Mouse (Mus musculus) spleen, embryonic (tissue): ENCODE results near the gene Ubxn11.

Source experiments
- CTCF ChIA-PET: fragments of 350-600 bp; sonication (Branson Sonifier 250); formaldehyde crosslinking; loops from one replicate; lab custom pipeline; 2022; lab: Charles Lee

Gene Ubxn11

GRCm38 (mm10) chr4:134116501-134116900 is 14.1 kb downstream of the Ubxn11 start:
- CTCF ChIA-PET, result interaction anchor here (1.3 to 2.1 kb wide), 3 partner anchors 17 to 22 kb away, joined by 5 to 8 read pairs (median 7); partner anchors contain the start of gene Cd52

DNA sequence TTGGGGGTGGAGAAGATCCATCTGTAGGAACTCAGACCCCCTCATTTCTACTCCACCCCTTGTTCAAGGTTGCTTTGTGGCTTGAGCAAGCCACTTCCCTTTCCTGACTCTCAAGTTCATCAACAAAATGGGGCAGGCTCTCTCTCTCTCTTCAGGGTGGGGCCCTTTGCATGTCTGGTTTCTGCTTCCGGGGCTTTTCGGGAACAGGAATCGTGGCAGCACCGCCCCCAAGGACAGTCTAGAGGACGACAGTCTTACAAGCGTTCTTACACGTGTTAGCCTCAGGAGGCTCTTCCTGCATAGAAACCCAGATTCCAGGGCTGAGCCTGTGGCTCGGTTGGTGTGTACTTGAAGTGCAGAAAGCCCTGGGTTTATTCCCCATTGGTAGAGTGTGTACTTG is 14.6 kb downstream of the Ubxn11 start:
- CTCF ChIA-PET, result interaction anchor here (1.3 to 2.1 kb wide), 3 partner anchors 17 to 22 kb away, joined by 5 to 8 read pairs (median 7); partner anchors contain the start of gene Cd52

- CTCF ChIA-PET, result interaction anchor here (2.1 kb wide), 1 partner anchor 19 kb away, joined by 8 read pairs; no protein-coding TSS in a partner anchor
These were observed 15.9 kb downstream of the Ubxn11 start for GRCm38 (mm10) chr4:134118126-134118800.

DNA sequence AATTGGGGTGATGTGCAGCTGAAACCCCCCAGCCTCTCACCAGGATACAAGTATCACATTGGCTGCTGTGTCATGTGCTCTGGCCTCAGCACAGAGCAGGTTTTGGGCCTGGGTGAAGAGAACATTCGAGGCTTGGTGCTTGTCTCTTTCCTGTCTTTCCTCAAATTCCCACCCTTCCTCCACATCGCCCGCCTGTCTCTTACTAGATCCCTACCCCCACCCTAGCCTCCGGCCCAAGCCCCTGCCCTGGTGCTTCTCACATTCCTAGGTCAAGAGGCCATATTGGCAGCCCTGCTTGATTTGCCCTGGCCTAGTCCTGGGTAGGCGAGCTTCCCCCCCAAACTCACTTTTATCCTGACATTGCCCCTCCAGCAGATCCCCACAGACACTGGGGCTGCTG is 16.7 kb downstream of the Ubxn11 start:
- CTCF ChIA-PET, result no interaction called here

DNA sequence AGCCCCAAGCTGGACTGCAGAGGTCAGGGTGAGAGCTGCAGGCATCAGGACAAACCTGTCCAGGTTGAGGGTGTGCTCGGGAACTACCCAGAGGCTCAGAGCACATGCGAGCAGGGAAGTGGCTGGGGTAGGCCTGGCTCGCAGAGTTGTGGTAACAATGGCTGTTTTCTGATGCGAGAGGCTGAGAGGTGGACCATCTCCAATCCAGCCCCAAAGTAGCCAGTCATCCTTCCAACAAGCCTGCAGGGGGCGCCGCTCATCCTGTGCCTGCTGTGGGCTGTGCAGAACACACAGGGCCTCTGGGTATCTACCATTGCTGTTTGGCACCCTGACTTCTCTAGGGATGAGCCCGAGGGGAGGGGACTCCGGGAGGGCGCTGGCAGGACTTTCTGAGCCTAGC is 17.3 kb downstream of the Ubxn11 start:
- CTCF ChIA-PET, result interaction anchor here (1.2 kb wide), 1 partner anchor 22 kb away, joined by 5 read pairs; no protein-coding TSS in a partner anchor

DNA sequence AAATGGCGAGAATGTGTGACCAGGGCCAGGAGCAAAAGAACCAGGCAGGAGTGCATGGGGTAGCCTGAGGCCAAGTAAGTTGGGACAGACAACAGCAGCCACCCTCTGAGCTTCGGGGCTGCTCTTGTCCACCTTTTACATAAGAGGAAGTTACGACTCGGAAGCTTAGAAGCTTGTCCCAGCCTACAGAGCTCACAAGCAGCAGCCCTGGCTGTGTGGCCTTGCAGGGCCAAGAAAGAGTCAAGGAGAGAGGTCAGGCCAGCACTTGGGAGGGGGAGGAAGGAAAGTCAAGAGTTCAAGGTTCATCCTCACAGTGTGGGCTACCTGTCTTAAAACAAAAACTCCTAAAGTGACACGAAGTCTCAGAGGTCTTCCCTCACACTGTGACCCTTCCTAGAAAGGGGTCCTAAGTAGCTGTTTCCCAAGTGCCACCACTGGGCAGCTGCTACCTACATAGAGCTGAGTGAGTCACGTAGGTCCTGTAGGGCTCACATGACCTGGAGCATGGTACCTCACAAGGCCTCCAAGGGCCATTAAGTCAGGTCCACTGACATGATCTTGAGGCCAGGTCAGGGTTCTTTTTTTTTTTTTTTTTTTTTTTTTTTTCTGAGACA is 17.9 kb downstream of the Ubxn11 start:
- CTCF ChIA-PET, result interaction anchor here (0.6 to 1.2 kb wide), 3 partner anchors 23 to 60 kb away, joined by 3 to 6 read pairs (median 5); no protein-coding TSS in a partner anchor

GRCm38 (mm10) chr4:134120916-134121315 is 18.5 kb downstream of the Ubxn11 start:
- CTCF ChIA-PET, result interaction anchor here (0.6 to 1.8 kb wide), 5 partner anchors 20 to 60 kb away, joined by 3 to 7 read pairs (median 6); no protein-coding TSS in a partner anchor

DNA sequence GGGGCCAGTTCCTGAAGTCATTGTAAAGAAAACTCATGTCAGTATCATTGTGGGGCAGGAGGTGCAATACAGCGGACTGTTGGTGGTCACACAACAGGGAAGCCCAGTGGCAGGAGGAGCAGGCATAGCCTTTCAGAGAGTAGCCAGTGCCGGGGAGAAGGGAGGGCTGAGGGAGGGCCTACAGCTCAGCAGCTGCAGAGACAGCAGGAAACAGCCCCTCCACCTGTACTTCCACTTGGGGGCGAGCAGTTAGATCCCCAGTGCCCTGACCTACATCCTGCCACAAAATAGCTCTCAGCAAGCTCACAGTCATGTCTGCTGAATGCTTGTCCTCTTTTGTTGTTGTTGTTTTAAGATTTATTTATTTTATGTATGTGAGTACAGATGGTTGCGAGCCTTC is 19.2 kb downstream of the Ubxn11 start:
- CTCF ChIA-PET, result interaction anchor here (0.6 to 1.8 kb wide), 3 partner anchors 21 to 31 kb away, joined by 6 to 7 read pairs (median 6); no protein-coding TSS in a partner anchor

DNA sequence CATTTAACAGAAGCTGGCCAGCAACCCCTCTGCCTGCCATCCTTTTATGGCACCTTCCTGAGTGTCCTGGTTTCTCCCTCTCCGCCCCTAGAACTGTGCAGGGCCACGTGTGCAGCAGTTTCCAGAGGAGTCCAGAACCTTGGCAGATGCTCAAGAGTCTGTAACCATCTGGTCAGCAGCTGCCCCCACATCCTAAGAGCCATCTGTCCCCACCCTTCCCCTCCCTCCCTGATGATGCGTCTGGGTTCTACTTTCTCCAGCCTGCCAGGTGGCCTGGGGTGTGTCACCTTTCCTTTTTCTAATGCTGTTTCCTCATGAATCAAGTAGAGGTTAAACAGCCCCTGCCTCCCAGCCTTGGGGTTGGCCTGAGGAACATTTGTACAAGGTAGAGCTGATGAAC is 19.9 kb downstream of the Ubxn11 start:
- CTCF ChIA-PET, result interaction anchor here (0.6 to 1.8 kb wide), 4 partner anchors 30 to 87 kb away, joined by 3 to 7 read pairs (median 4); no protein-coding TSS in a partner anchor

DNA sequence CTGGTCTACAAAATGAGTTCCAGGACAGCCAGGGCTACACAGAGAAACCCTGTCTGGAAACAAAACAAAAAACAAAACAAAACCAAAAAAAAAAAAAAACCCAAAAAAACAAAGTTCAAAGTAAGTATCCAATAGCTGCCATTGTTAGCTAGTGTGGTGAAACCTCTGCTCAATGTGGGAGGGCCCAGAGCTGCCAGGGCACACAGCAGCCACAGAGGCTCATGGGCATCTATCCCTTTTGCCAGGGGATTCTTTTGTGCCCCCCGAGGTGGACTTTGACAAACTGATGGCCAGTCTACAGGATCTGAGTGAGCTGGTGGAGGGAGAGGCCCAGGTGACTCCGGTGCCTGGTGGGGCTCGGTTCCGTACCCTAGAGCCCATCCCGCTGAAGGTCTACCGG is 20.8 kb downstream of the Ubxn11 start:
- CTCF ChIA-PET, result interaction anchor here (0.5 to 2.6 kb wide), 10 partner anchors 8 to 310 kb away, joined by 3 to 19 read pairs (median 4); partner anchors contain the start of gene Cd52

- CTCF ChIA-PET, result interaction anchor here (0.5 to 2.6 kb wide), 13 partner anchors 7 to 311 kb away, joined by 3 to 19 read pairs (median 4); partner anchors contain the start of gene Cd52
These were observed 21.5 kb downstream of the Ubxn11 start for GRCm38 (mm10) chr4:134123680-134124551.

DNA sequence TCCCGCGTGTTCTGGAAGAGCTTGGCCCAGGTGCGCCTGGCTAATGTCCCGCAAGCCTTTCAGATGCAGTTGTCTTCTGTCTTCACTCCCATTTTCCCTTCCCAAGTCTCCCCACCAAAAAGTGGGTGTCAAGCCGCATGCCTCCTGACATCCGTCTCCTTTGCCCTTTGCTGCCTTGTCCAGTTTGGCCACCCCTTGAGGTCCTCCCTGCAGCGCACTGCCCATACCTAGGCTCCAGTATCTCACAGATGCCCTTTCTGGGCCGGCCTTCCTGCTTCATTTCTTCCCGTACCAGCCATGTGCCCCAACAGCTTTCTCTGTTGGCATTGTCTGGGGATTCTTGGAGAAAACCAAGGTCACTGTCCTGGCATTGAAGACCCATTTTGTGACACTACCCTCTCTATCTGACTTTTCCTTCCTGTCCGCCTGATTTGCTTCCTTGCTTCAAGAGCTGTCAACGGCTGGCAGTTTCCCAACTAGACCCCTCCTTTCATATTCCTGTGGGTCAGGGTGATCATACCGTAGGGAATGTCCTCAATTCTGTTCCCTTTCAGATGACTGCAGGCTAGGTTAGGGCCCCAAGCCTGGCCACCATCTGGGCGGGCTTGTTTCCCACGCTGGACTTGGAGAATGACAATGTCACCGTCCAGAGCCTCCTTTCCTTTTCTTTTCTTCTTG is 23.2 kb downstream of the Ubxn11 start:
- CTCF ChIA-PET, result interaction anchor here (0.6 to 2.6 kb wide), 4 partner anchors 34 to 368 kb away, joined by 3 to 19 read pairs (median 10); no protein-coding TSS in a partner anchor

DNA sequence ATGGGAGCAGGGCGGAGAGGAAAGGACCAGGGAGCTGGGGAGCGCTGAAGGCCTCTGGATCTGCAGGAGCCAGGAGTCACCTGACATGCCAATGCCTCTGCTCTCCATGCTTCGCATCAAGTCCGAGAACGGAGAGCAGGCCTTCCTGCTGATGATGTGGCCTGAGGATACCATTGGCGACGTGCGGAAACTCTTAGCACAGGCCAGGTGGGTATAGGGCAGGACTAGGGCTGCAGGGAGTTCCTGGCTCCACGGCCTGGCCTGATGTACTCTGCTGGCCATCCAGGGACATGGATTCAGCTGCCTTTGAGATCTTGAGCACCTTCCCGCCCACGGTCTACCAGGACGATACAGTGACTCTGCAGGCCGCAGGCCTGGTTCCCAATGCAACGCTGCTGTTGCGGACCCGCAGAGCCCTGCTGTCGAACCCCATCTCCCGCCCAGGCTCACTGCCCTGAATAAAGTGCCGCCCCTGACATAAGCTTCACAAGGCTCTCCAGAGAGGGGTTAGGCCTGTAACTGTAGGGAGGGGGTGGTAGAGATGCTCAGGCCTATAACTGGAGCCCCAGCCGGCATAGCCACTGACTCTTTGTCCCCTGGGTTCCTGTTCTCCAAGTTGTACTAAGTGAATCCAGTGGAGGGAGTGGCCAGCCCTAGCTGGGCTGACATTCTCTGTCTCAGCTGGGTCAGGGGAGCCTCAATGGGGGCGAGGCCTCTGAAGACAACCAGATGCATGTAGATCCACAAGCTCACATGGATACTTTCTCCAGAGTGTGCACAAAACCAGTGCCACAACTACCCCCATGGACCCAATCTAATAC is 24.1 kb downstream of the Ubxn11 start:
- CTCF ChIA-PET, result interaction anchor here (1.0 to 1.4 kb wide), 3 partner anchors 31 to 91 kb away, joined by 4 to 6 read pairs (median 4); no protein-coding TSS in a partner anchor

DNA sequence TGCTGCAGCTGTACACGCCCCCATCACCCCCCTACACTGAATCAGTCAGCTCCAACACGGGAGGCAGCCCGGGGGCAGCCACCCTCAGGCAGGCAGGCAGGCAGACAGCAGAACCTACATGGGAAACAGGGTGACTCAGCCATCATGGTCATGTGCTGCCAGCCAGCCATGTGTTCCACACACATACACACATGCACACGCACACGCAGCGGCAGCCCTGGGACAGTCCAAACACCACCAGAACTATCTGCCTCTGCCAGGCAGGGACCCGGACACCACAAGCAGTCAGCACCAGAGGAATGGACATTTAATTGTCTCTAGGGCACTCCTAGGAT is 24.7 kb downstream of the Ubxn11 start:
- CTCF ChIA-PET, result interaction anchor here (1.0 to 1.4 kb wide), 3 partner anchors 32 to 91 kb away, joined by 4 to 6 read pairs (median 4); no protein-coding TSS in a partner anchor

- CTCF ChIA-PET, result interaction anchor here (0.9 to 1.4 kb wide), 3 partner anchors 29 to 92 kb away, joined by 3 to 5 read pairs (median 4); no protein-coding TSS in a partner anchor
These were observed 25.4 kb downstream of the Ubxn11 start for GRCm38 (mm10) chr4:134127793-134128192.

GRCm38 (mm10) chr4:134128221-134128982 is 26.0 kb downstream of the Ubxn11 start, which contains the start of gene Sh3bgrl3:
Gene Sh3bgrl3 (minus strand): TSS chr4:134128789.
- CTCF ChIA-PET, result interaction anchor here (0.9 to 1.4 kb wide), 2 partner anchors 30 to 36 kb away, joined by 3 to 5 read pairs; no protein-coding TSS in a partner anchor

DNA sequence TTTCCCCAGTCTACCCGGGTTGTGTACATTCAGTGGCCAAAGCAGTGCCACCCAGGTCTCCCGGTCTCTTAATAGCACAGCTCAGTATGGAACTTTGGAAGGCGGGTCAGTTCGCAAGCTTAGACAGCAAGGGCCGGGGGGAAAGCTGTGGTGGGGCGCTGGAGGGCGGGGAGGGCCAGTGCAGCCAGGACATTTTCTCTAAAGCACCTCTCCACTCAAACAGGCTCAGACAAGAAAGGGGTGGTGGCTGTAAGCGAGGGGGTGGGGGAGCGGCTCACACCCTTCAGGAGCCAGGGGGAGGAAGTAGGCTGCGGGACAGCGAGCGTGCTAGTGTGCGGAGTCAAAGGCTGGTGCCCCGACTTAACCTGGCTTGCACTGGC is 26.6 kb downstream of the Ubxn11 start:
- CTCF ChIA-PET, result interaction anchor here (0.6 to 1.4 kb wide), 2 partner anchors 36 to 240 kb away, joined by 5 to 15 read pairs; no protein-coding TSS in a partner anchor

DNA sequence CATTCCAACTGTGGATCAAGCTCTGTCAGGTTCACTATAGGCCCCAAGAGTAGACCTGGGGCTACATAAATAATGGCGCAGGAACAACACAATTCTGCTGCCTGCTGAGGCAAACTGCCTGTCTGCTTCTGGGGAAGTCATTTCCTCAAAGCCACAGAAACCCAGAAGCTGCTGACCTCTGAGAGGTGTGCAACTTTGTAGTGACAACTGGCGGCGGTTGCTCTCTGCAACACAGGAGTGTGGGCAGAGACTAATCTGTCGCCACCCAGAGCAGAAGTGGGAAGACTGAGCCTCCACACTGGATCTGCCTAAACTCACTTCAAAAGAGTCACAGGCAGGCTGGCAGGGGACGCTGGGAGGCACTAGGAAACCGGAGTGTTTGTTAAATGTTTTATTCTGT is 27.1 kb downstream of the Ubxn11 start:
- CTCF ChIA-PET, result interaction anchor here (0.6 kb wide), 1 partner anchor 239 kb away, joined by 15 read pairs; no protein-coding TSS in a partner anchor
